Mouse (Mus musculus) forebrain, embryonic 14.5 days (tissue): ENCODE results near the gene Vcam1. TPM values are rescaled to one million over a fixed set of nuclear protein-coding genes. Genes with fewer than 3 reads are reported as not detected.

Experiments
- ATAC-seq: fragments of 200-750 bp; cut with Nextera tagmentation; 2 replicates; pipeline ENCODE4 v1.8.0; 2017; ENCODE audit warnings: mild to moderate bottlenecking, moderate library complexity
- DNase-seq: peaks from one replicate; pipeline ENCODE4 v3.0.0-alpha.2; 2015; ENCODE audit warnings: low spot score
- H3K27ac ChIP-seq: fragments of 300-500 bp; sonication (generic); 2 replicates; pipeline ENCODE4 v1.5.1; 2014; ENCODE audit warnings: low read depth, mild to moderate bottlenecking, control low read depth, low read length, moderate library complexity
- H3K27me3 ChIP-seq: fragments of 300-500 bp; sonication (generic); replicated peaks from 2 replicates; pipeline ENCODE4 v1.6.1; 2014; ENCODE audit warnings: low read length, control low read depth, mixed read lengths; ENCODE audit not compliant: control insufficient read depth, insufficient read depth
- H3K36me3 ChIP-seq: fragments of 300-500 bp; sonication (generic); 2 replicates; pipeline ENCODE4 v1.6.1; 2014; ENCODE audit warnings: low read length, control low read depth; ENCODE audit not compliant: control insufficient read depth, insufficient read depth
- H3K4me1 ChIP-seq: fragments of 300-500 bp; sonication (generic); 2 replicates; pipeline ENCODE4 v1.6.1; 2014; ENCODE audit warnings: antibody characterized with exemption, low read length, control low read depth; ENCODE audit not compliant: control insufficient read depth, insufficient read depth
- H3K4me2 ChIP-seq: fragments of 300-500 bp; sonication (generic); 2 replicates; pipeline ENCODE4 v1.6.1; 2014; ENCODE audit warnings: mild to moderate bottlenecking, control low read depth, low read length
- H3K4me3 ChIP-seq: fragments of 300-500 bp; sonication (generic); 2 replicates; pipeline ENCODE4 v1.5.1; 2014; ENCODE audit warnings: low read depth, low read length, control low read depth
- H3K9ac ChIP-seq: fragments of 300-500 bp; sonication (generic); 2 replicates; pipeline ENCODE4 v1.6.1; 2014; ENCODE audit warnings: mild to moderate bottlenecking, low read length, control low read depth, moderate library complexity
- H3K9me3 ChIP-seq: fragments of 300-500 bp; sonication (generic); replicated peaks from 2 replicates; pipeline ENCODE4 v1.6.1; 2016; ENCODE audit warnings: low read length, control low read depth, mixed read lengths; ENCODE audit not compliant: control insufficient read depth
- WGBS: fragments of 180-500 bp; shearing (Covaris S2); extraction: QIAGEN DNeasy Blood & Tissue Kit; methylation state at CpG from one replicate; pipeline ENCODE4 v1.1.7; 2014; 5-methylcytosine and 5-hydroxymethylcytosine counted together
- polyA plus RNA-seq: library from polyadenylated mRNA; unstranded; fragments of >200 nt; fragmentation: Nextera tagmentation; extraction: Ambion mirVana; gene quantifications from 2 replicates; pipeline ENCODE4 v1.2.1, GENCODE M21; 2014

The Vcam1 gene
- polyA plus RNA-seq, 1 experiment from 2014 or later = 35.6 TPM

DNA sequence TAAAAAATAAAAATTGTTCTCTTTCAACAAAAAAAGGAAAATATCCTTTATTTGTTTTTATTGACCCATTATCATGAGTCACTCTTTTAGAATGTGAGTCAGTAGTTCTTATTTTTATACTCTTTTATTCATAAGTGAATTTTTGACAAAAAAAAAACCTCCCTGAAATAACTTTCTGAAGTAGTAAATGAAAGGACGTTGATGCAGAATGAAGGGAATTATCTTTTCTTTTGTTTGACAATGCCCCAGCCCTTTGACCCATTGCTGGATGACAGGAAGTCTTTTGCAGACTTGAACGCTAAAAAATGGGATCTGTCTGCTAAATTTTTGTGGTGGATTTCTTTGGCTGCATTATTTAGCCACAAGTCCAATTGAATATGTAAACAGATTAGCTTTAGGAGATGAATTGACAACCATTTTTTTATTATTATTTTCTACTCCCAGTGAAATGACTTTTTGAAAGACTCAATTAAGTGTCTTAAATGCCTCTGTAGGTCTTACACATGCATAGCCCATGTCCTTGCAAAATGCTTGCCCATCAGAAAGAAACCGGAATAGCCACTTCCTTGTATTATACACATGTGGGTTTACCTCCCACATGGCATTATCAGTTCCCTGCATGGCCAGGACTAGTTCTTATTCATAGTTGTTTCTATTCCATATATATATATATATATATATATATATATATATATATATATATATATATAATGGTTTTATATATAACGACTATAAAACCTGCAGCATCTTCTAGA is 530 bp upstream of the Vcam1 start:
- H3K4me3 ChIP-seq = no peak overlapping the region
- WGBS = 38% methylated on average over 4 of the region's 4 CpGs
- H3K9me3 ChIP-seq = no peaks in the 10 kb centered on the region
- ATAC-seq (no peak), DNase-seq (no peak)
- no peak overlapping the region for H3K9ac ChIP-seq
- H3K27ac ChIP-seq = no peak overlapping the region
- H3K27me3 ChIP-seq = no peaks in the 10 kb centered on the region
- H3K4me1 ChIP-seq = peaks cover 4% of the 10 kb centered on the region; the same call in 1 of the 2 replicates
- peak overlapping the region; percentile 50; the same call in 1 of the 2 replicates for H3K4me2 ChIP-seq
- no peaks in the 10 kb centered on the region for H3K36me3 ChIP-seq

DNA sequence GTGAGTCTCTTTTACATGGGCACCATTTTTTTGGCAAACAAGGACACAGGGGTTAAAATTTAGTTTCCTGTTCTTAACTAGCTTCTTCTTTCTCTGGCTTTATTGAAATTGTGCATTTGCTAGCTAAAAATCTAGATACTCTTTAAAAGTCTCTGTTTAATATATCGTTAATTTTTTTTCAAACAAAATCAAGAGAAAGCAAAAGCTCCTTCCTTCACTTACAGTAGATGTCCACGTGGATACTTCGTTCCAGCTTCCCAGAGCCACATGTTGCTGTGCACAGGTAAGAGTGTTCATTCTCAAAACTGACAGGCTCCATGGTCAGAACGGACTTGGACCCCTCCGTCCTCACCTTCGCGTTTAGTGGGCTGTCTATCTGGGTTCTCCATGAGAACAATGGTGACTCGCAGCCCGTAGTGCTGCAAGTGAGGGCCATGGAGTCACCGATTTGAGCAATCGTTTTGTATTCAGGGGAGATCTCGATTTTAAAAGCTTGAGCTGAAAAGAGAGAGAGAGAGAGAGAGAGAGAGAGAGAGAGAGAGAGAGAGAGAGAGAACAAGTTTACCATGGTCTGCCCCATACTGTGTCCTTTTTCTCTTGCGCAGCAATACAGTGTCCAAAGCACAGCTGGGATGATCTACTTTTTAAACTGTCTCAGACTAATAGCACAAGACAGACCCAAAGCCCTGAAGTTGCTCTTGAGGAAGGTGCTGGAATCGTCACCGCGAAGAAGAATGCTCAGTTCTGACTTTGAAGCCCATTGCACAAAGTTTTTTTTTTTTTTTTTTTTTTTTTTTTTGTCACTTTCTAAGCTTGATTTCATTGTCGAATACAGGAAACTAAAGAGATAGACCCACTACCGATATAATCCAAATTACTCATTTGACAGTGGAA is 930 bp downstream of the Vcam1 start:
- Histone ChIP-seq H3K9me3 (no peaks in the 10 kb centered on the region), H3K9ac (peak overlapping the region; percentile 52), H3K27ac (peak overlapping the region; percentile 66; the same call in 1 of the 2 replicates), H3K27me3 (no peaks in the 10 kb centered on the region), H3K36me3 (no peaks in the 10 kb centered on the region), H3K4me1 (peaks cover 4% of the 10 kb centered on the region; the same call in 1 of the 2 replicates), H3K4me3 (peak overlapping the region; percentile 31), H3K4me2 (peak overlapping the region; percentile 50)
- 19% methylated on average over 18 of the region's 18 CpGs for WGBS
- DNase-seq = no peak
- peak; percentile 49 for ATAC-seq

DNA sequence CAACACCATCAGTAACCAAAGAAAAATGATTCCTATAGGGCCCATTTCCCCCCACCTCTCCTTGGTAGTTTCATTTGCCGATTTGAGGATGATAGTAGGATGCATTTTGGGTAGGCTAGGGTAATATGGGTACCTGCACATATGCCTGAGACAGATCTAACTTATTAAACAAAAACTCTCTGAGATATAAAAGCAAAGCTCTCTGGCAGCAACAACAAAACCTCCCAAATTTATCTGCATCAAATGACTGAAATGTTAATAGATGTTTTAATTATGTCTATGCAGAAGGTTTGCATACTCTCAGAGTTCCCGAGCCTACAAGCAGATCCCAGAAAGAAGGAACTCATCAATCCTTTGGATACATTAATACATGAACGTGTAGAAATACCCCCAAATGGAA is 1.7 kb downstream of the Vcam1 start:
- 39% methylated on average over 3 of the region's 3 CpGs for WGBS
- DNase-seq (no peak), ATAC-seq (no peak)
- Histone ChIP-seq H3K27me3 (no peaks in the 10 kb centered on the region), H3K9me3 (no peaks in the 10 kb centered on the region), H3K27ac (no peak overlapping the region), H3K36me3 (no peaks in the 10 kb centered on the region), H3K4me1 (peaks cover 4% of the 10 kb centered on the region; the same call in 1 of the 2 replicates), H3K4me2 (peak overlapping the region; percentile 50), H3K9ac (peak overlapping the region; percentile 52; the same call in 1 of the 2 replicates), H3K4me3 (peak overlapping the region; percentile 31)

DNA sequence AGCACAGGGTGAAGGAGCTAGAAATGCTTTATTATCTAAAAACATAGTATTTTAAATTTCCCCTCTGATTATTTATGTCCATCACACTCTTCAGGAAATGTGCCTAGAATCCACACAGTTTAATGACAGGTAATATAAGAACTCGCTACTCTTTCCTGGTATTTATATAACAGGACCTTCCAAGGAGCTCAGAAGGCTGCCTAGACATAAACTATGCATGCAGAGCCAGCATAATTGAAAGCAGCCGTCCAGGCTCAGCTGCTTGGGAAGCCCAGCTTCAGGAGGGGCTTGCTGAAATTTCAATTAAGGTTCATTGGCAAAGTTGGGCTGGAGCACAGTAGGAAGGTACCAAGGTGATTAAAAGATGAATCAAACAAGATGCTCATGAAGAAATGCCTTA is 2.2 kb downstream of the Vcam1 start:
- H3K9me3 ChIP-seq = no peaks in the 10 kb centered on the region
- no peak overlapping the region for H3K27ac ChIP-seq
- DNase-seq (peak; percentile 49), ATAC-seq (no peak)
- peak overlapping the region; percentile 45; the same call in 1 of the 2 replicates for H3K9ac ChIP-seq
- no peaks in the 10 kb centered on the region for H3K27me3 ChIP-seq
- H3K4me1 ChIP-seq = peaks cover 4% of the 10 kb centered on the region; the same call in 1 of the 2 replicates
- H3K4me3 ChIP-seq = peak overlapping the region; percentile 13; the same call in 1 of the 2 replicates
- peak overlapping the region; percentile 50 for H3K4me2 ChIP-seq
- 33% methylated on average over 2 of the region's 2 CpGs for WGBS
- H3K36me3 ChIP-seq = no peaks in the 10 kb centered on the region

DNA sequence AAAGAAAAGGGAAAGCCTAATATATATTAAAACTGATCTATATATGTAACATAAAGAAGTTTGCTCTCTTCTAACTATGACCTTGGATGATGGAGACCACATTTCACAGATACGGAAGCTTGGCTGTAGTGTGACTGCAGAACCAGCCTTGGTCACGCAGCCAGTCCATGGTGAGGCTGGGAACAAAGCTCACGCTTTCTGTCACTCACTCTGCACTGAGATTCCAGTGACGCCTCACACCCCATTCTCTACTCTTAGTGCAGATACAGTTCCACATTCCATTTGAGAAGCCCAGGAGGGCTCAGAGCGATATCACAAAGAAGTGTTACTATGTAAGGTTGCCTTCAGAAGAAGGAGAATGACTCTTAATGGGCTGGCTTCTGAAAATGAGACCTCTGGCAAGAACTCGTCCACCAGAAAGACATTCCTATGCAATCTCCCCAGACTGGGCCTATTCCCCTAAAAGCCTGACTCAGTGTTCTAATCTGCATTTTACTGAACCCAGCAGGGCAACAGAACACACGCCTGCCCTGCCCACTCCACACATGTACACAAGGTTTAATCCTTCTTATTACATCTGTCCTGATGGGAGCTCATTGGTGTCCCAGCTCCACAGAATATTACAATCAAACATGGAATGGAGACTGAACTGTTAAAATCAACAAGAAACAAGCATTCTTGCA is 2.8 kb downstream of the Vcam1 start:
- ATAC-seq (no peak), DNase-seq (no peak)
- Histone ChIP-seq H3K27me3 (no peaks in the 10 kb centered on the region), H3K9ac (peak overlapping the region; percentile 45; the same call in 1 of the 2 replicates), H3K4me3 (peak overlapping the region; percentile 13), H3K36me3 (0 out of 2 replicates have a peak, but pooled peaks cover 3% of the 10 kb centered on the region), H3K4me1 (peaks cover 4% of the 10 kb centered on the region; the same call in 1 of the 2 replicates), H3K4me2 (peak overlapping the region; percentile 50), H3K9me3 (no peaks in the 10 kb centered on the region), H3K27ac (no peak overlapping the region)
- WGBS = 40% methylated on average over 7 of the region's 7 CpGs

DNA sequence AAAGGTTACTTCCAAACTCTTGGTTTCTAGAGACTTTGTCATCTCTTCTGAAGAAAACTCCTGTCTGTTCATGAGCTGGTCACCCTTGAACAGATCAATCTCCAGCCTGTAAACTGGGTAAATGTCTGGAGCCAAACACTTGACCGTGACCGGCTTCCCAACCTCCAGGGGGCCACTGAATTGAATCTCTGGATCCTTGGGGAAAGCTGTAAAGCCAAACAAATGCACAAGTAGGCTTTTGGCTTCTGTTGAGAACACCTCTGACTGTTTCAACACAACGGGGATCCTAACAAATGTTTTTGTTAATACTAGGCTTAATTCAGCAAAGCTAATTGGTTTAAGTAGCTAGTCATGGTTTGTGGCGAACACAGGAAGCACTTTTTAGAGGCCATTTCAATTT is 3.4 kb downstream of the Vcam1 start:
- Histone ChIP-seq H3K9me3 (no peaks in the 10 kb centered on the region), H3K27ac (no peak overlapping the region), H3K4me1 (peaks cover 4% of the 10 kb centered on the region; the same call in 1 of the 2 replicates), H3K4me2 (peak overlapping the region; percentile 50), H3K4me3 (no peak overlapping the region), H3K27me3 (no peaks in the 10 kb centered on the region), H3K36me3 (0 out of 2 replicates have a peak, but pooled peaks cover 3% of the 10 kb centered on the region), H3K9ac (no peak overlapping the region)
- ATAC-seq (no peak), DNase-seq (no peak)
- WGBS = 20% methylated on average over 4 of the region's 4 CpGs

DNA sequence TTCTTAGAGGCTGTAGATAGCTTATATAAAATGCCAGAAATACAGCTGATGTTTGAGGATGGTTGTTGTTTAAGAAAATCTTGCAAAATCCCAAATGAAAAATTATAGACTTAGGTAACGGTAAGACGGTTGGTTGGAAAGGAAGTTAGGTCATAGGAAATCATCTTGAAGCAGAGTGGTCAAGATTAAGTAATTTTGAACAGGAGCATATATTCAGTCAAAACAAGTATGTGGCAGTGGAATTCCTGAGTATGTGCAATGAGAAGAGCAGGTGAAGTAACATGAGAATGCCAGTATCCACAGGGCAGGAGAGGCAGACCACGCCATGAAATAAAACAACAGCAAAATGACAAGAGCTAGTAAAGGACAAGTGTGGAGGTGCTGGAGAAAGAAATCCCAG is 5.7 kb downstream of the Vcam1 start:
- Histone ChIP-seq H3K27ac (no peak overlapping the region), H3K9ac (no peak overlapping the region), H3K4me3 (no peak overlapping the region), H3K9me3 (no peaks in the 10 kb centered on the region), H3K4me1 (no peaks in the 10 kb centered on the region; the same call in 1 of the 2 replicates), H3K4me2 (no peak overlapping the region), H3K36me3 (0 out of 2 replicates have a peak, but pooled peaks cover 3% of the 10 kb centered on the region), H3K27me3 (no peaks in the 10 kb centered on the region)
- DNase-seq (no peak), ATAC-seq (no peak)
- 96% methylated on average over 3 of the region's 3 CpGs for WGBS

DNA sequence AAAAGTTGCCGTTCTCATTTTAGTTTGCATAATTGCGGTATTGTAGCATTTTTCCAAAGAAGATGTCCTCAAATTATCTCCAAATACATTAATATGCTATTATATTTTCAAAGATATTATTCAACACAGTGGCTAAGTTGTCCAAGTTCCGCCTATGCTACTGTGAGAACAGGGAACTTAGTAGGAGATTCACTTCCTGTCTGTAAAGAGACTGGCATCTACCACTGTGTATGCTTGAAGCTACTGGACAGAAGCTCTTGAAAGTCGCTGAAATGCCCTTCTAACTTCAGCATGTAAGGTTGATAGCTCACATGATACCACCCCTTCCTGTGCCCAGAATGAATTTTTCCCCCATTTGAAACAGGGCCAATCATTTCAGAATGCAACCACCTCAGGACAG is 6.8 kb downstream of the Vcam1 start:
- H3K9ac ChIP-seq = no peak overlapping the region
- WGBS = 82% methylated on average over 4 of the region's 4 CpGs
- no peak overlapping the region for H3K4me3 ChIP-seq
- DNase-seq = no peak
- no peaks in the 10 kb centered on the region; the same call in 1 of the 2 replicates for H3K4me1 ChIP-seq
- H3K4me2 ChIP-seq = no peak overlapping the region
- ATAC-seq = no peak
- no peaks in the 10 kb centered on the region for H3K27me3 ChIP-seq
- 0 out of 2 replicates have a peak, but pooled peaks cover 3% of the 10 kb centered on the region for H3K36me3 ChIP-seq
- H3K27ac ChIP-seq = no peak overlapping the region
- no peaks in the 10 kb centered on the region for H3K9me3 ChIP-seq
